Mouse (Mus musculus): Measurements from ENCODE around the gene Rsg1. TPM values are rescaled to one million over a fixed set of nuclear protein-coding genes. Genes with fewer than 3 reads are reported as not detected.

The Rsg1 gene
- total RNA-seq, 2 experiments from 2014 or later, result 3.0 to 4.5 TPM

GRCm38 (mm10) chr4:141272878-141273277 lies 59.1 kb downstream of the Rsg1 start:
- no peak for DNase-seq (ENCODE audit: low spot score in 2 of 2)

- DNase-seq (ENCODE audit: low spot score in 2 of 2), result peak; percentile 55 to 59
These were observed 59.5 kb downstream of the Rsg1 start for GRCm38 (mm10) chr4:141273296-141273695.

- DNase-seq (ENCODE audit: low spot score in 2 of 2), result no peak
These were observed 61.0 kb downstream of the Rsg1 start for GRCm38 (mm10) chr4:141274485-141275341.

Other genes starting within 250 kb of the Rsg1 start
- gene Atp13a2, start 227.1 kb upstream of the Rsg1 start, total RNA-seq (2021), result 100 to 1,000 TPM; 151 to 157 TPM
- 1 to 10 TPM; 3.4 to 4.5 TPM for gene Mfap2, start 203.5 kb upstream of the Rsg1 start, total RNA-seq (2021)
- gene Crocc, start 153.4 kb upstream of the Rsg1 start, total RNA-seq (2021), result 10 to 100 TPM; 54.5 to 67.0 TPM
- 10 to 100 TPM; 36.6 to 42.8 TPM for gene Necap2, start 135.6 kb upstream of the Rsg1 start, total RNA-seq (2021)
- gene Spata21, start 125.6 kb upstream of the Rsg1 start, total RNA-seq (2021), result under 1 TPM in 1 of 2 experiments, not detected in 1; 0.35 TPM
- gene Szrd1, start 74.2 kb upstream of the Rsg1 start, total RNA-seq (2021), result 10 to 100 TPM; 58.5 to 61.0 TPM
- 10 to 100 TPM; 23.2 to 24.4 TPM for gene Fbxo42, start 66.0 kb upstream of the Rsg1 start, total RNA-seq (2021)
- gene Arhgef19, start 25.5 kb downstream of the Rsg1 start, total RNA-seq (2021), result 10 to 100 TPM; 19.3 to 19.9 TPM
- 1 to 10 TPM in 1 of 2 experiments, under 1 TPM in 1; 0.99 to 1.4 TPM for gene Epha2, start 87.3 kb downstream of the Rsg1 start, total RNA-seq (2021)
- gene Fam131c, start 154.3 kb downstream of the Rsg1 start, total RNA-seq (2021), result 1 to 10 TPM; 3.1 to 3.9 TPM
- not detected for gene Clcnka, start 184.8 kb downstream of the Rsg1 start, total RNA-seq (2021)
- not detected for gene Clcnkb, start 202.1 kb downstream of the Rsg1 start, total RNA-seq (2021)
- not detected for gene Hspb7, start 206.8 kb downstream of the Rsg1 start, total RNA-seq (2021)
- gene Srarp, start 222.1 kb downstream of the Rsg1 start, total RNA-seq (2021), result 1 to 10 TPM; 2.4 to 3.9 TPM
- 10 to 100 TPM; 32.4 to 36.4 TPM for gene Zbtb17, start 230.7 kb downstream of the Rsg1 start, total RNA-seq (2021)

Data from layer of hippocampus, adult 18-20 months (tissue).